Mouse (Mus musculus) megakaryocyte, embryonic 14.5 days (primary cell): ENCODE results near the gene Rnf34.

Experiments
- FLI1 ChIP-seq: IDR thresholded peaks from 2 replicates; pipeline ENCODE4 v1.6.1; 2012; ENCODE audit warnings: low read length, inconsistent platforms, mixed read lengths
- GATA1 ChIP-seq: IDR thresholded peaks from 3 replicates; pipeline ENCODE4 v1.6.1; 2012; ENCODE audit warnings: mixed read lengths, low read length, inconsistent platforms, borderline replicate concordance

DNA sequence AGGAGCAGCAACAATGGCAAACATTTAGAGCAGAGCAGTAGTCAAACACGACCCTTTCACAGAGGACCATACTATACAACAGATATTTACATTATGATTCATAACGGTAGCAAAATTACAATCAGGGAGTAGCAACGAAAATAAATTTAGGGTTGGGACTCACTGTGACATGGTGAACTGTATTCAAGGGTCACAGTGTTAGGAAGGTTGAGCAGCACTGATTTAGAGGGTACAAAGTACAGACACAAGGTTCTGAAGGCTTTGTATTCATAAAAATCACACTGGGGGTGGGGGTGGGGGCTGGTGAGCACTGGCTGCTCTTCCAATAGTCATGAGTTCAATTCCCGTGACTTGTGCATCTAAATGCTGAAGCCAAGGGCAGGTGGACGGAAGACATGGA, 70.7 kb downstream of the Rnf34 start:
- no peak for TF ChIP-seq GATA1
- TF ChIP-seq FLI1, result no peak
